Mouse (Mus musculus) kidney, adult 2 months (tissue): Measurements from ENCODE around the gene Gm10638. TPM values are rescaled to one million over a fixed set of nuclear protein-coding genes. Genes with fewer than 3 reads are reported as not detected.

Source experiments
- DNase-seq: peaks from one replicate; pipeline ENCODE4 v3.0.0; 2021
- H3K27ac ChIP-seq: fragments of 200-500 bp; 2 replicates; pipeline ENCODE4 v1.5.1; 2012; ENCODE audit warnings: low read depth, low read length, control low read depth, inconsistent platforms; ENCODE audit not compliant: insufficient read depth
- H3K27me3 ChIP-seq: fragments of 200-500 bp; replicated peaks from 2 replicates; pipeline ENCODE4 v1.6.1; 2012; ENCODE audit warnings: mild to moderate bottlenecking, moderate library complexity, low read length, inconsistent platforms; ENCODE audit not compliant: control insufficient read depth, insufficient read depth
- H3K36me3 ChIP-seq: fragments of 200-500 bp; 2 replicates; pipeline ENCODE4 v1.6.1; 2012; ENCODE audit warnings: mild to moderate bottlenecking, moderate library complexity, low read length, inconsistent platforms; ENCODE audit not compliant: control insufficient read depth, insufficient read depth
- H3K4me1 ChIP-seq: fragments of 200-500 bp; 2 replicates; pipeline ENCODE4 v1.6.1; 2011; ENCODE audit warnings: low read length; ENCODE audit not compliant: control insufficient read depth, insufficient read depth
- H3K4me3 ChIP-seq: fragments of 200-500 bp; 2 replicates; pipeline ENCODE4 v1.5.1; 2011; ENCODE audit warnings: mild to moderate bottlenecking, low read depth, low read length, control low read depth; ENCODE audit not compliant: insufficient read depth
- CTCF ChIP-seq: fragments of 200-500 bp; conservative IDR thresholded peaks from 2 replicates; pipeline ENCODE4 v1.5.1; 2011; ENCODE audit warnings: low read depth, mild to moderate bottlenecking, control low read depth, low read length, moderate library complexity, mixed read lengths; ENCODE audit not compliant: insufficient read depth, insufficient read length
- POLR2A ChIP-seq: fragments of 200-500 bp; IDR thresholded peaks from one replicate; pipeline ENCODE4 v1.6.1; 2011; ENCODE audit warnings: low read depth, low read length, control low read depth
- WGBS: fragments of 180-500 bp; shearing (Covaris S2); methylation state at CpG from one replicate; pipeline ENCODE4 v1.1.7; 2018; 5-methylcytosine and 5-hydroxymethylcytosine counted together
- polyA plus RNA-seq: library from polyadenylated mRNA; depleted of rRNA; stranded (reverse); fragments of >200 nt; gene quantifications from 2 replicates; pipeline ENCODE4 v1.2.3, GENCODE M21; 2012; rRNA removed

Gene Gm10638
- 1.5 and 2.2 TPM in 2 replicates for polyA plus RNA-seq

DNA sequence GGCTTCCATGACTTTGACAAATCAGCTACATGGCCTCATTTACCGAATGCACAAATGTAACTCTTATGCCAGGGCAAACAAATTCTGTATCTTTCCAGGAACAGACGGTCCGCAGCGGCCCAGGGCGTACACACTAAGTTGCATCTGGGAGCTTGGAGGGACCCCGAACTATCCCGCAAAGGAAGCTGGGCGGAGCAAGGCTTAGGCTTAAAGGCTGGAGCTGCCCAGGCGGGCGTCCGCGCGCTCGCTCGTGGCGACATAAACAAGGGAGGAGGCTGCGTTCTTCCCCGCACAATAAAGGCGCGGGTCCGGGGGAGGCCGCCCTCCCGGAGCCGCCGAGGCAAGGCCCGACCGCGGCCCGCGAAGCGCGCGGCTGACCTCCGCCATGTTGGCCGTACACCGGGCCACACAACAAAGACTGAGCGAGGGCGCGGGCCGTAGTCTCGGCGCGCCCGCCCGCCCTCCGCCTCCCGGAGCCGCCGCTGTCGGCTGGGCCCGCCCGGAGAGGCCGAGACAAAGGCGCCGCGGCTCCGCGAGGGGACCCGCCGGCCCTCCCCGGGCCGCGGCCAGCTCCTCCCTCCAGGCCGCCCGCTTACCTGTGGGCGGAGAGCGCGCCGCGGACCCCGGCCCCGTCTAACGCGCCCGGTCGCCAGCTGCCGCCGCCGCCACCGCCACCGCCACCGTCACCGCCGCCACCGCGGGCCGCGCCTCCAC, at the start of gene Gm10638, which contains the start of gene Siah1a:
TSS of gene Gm10638 (plus strand) at position 479 of the 714 bp plus-strand sequence.
TSS of gene Siah1a (minus strand) at position 714 of the 714 bp plus-strand sequence.
- H3K27ac ChIP-seq, result peak within 1 kb of the TSS; percentile 91
- H3K4me1 ChIP-seq, result peaks cover 18% of the 10 kb centered on the region; the same call in 1 of the 2 replicates
- no peaks in the 10 kb centered on the region for H3K36me3 ChIP-seq
- peak; percentile 78 for DNase-seq
- peak within 1 kb of the TSS; percentile 76 for H3K4me3 ChIP-seq
- no peaks in the 10 kb centered on the region for H3K27me3 ChIP-seq
- WGBS, result under 1% methylated on average over 52 of the region's 88 CpGs
- TF ChIP-seq POLR2A, result no peak
- TF ChIP-seq CTCF, result no peak

DNA sequence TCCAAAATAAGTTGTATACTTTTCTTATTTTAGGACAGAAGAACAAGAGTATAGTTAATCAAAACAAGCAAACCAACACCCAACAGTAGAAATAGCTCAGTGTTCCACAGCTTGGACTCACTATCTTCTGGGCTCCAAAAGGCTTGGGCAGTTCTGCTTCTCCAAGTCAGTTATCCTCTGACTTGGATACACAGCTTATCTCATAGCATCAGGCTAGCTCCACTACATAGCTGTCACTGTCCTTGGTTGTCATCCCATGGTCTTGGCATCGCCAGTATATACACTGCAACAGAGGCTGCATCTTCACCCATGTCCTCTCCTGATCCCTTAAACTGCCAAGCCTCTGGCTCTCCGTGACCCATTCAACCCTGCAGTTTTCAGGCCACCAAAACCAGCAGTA, 49.8 kb upstream of the Gm10638 start:
- H3K4me1 ChIP-seq, result 0 out of 2 replicates have a peak, but pooled peaks cover 3% of the 10 kb centered on the region
- no peaks in the 10 kb centered on the region for H3K27me3 ChIP-seq
- H3K27ac ChIP-seq, result no peak overlapping the region
- WGBS, result 95% methylated on average over 2 of the region's 2 CpGs
- peaks cover 2% of the 10 kb centered on the region; the same call in 1 of the 2 replicates for H3K36me3 ChIP-seq
- DNase-seq, result no peak
- H3K4me3 ChIP-seq, result no peak overlapping the region
- no peak for TF ChIP-seq CTCF

DNA sequence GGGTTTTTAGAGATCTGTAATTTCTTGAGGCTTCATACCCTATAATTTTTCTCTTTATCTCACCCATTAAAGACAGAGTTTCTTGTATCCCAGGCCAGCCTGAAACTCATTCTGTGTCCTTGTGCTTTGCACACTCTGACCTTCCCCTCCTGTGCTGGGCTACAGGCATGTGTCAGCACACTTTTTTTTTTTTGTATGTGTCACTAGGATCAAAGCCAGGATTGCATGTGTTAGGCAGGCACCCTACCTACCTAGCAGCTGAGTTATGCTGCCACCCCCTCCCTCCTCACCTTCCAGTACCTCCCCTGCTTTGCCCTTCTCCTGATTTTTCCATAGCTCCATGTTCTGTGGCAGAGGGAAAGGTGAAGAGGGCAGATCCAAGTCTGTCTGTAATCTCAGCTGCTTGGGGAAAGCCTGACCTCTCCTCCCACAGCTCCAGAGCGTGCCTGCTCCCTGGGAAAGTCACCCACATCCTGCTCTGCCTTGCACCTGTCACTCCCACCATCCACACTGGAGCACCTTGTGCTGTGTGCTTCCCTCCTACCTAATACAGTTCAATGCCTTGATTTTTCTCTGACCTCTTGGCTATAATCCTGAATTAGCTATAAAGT, 46.6 kb upstream of the Gm10638 start:
- DNase-seq, result peak; percentile 8
- no peak overlapping the region for H3K27ac ChIP-seq
- H3K36me3 ChIP-seq, result no peaks in the 10 kb centered on the region; the same call in 1 of the 2 replicates
- H3K27me3 ChIP-seq, result no peaks in the 10 kb centered on the region
- H3K4me1 ChIP-seq, result 0 out of 2 replicates have a peak, but pooled peaks cover 3% of the 10 kb centered on the region
- no peak overlapping the region for H3K4me3 ChIP-seq
- TF ChIP-seq POLR2A, result no peak
- TF ChIP-seq CTCF, result no peak
- 56% methylated on average over 1 of the region's 1 CpGs for WGBS

DNA sequence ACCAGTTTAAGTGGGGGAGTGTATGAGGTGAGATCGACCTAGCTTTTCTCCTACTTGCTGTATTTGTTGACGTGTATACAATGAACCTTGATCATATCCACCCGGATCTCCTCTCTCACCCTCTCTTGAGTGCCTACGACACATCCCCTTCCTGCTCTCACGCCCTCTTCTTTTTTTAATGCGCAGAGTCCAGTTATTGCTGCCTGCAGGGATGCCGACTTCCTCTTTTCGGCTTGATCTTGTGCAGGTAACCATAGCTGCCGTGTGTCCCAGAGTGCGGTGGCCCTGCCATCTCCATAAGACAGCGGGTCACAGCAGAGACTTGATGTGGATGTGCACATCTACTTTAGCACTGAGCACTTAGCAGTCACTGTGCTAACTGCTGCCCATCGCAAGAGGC, 46.0 kb upstream of the Gm10638 start:
- WGBS, result 72% methylated on average over 12 of the region's 12 CpGs
- no peaks in the 10 kb centered on the region; the same call in 1 of the 2 replicates for H3K36me3 ChIP-seq

DNA sequence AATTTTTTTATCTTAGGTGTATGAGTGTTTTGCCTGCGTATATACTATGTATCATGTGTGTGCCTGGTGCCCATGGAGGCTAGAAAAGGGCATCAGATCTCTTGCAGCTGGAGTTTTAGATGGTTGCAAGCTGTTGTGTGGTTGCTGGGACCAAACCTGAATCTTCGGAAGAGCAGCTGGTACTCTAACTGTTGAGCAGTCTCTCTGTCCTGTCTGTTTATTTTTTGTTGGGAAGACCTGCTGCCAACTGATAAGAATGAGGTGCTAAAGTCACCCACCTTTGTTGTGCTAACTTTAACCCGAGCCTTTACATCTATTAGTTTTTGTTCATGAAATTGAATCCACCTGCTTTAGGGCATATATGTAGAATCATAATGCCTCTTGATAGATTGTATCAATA, 43.0 kb upstream of the Gm10638 start:
- no peak for DNase-seq

More for the DNA sequence above, 46.0 kb upstream of the Gm10638 start:
- no peak for TF ChIP-seq CTCF
- TF ChIP-seq POLR2A, result no peak
- no peaks in the 10 kb centered on the region for H3K27me3 ChIP-seq
- DNase-seq, result no peak
- H3K4me1 ChIP-seq, result 0 out of 2 replicates have a peak, but pooled peaks cover 3% of the 10 kb centered on the region
- H3K4me3 ChIP-seq, result no peak overlapping the region
- H3K27ac ChIP-seq, result no peak overlapping the region

DNA sequence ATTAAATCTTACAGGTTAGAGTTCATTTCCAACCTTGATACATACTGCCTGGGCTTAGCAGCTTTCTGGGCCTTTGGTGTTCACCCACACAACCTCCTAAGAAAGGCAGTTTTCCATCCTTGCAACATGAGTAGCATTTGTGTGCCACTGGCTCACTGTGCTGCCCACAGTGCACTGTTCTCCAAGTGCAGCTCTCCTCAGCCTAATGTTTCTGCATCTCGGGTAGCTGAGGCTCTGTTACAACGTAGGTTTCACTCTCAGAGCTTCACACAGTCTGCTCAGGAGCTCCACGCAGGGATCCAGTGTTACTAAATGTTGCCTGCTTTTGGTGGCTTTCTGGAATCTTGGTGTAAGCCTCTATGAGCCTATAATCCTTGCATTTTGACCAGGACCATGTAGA, 40.2 kb upstream of the Gm10638 start:
- H3K27ac ChIP-seq, result no peak overlapping the region
- H3K27me3 ChIP-seq, result no peaks in the 10 kb centered on the region
- H3K4me3 ChIP-seq, result no peak overlapping the region
- TF ChIP-seq CTCF, result no peak
- DNase-seq, result no peak
- 76% methylated on average over 3 of the region's 3 CpGs for WGBS
- peaks cover 3% of the 10 kb centered on the region; the same call in 1 of the 2 replicates for H3K36me3 ChIP-seq
- H3K4me1 ChIP-seq, result no peaks in the 10 kb centered on the region

More for the DNA sequence above, 43.0 kb upstream of the Gm10638 start:
- Histone ChIP-seq H3K27ac (no peak overlapping the region), H3K36me3 (no peaks in the 10 kb centered on the region; the same call in 1 of the 2 replicates), H3K27me3 (no peaks in the 10 kb centered on the region), H3K4me1 (0 out of 2 replicates have a peak, but pooled peaks cover 3% of the 10 kb centered on the region), H3K4me3 (no peak overlapping the region)
- TF ChIP-seq POLR2A (no peak), CTCF (no peak)
- 96% methylated on average over 3 of the region's 3 CpGs for WGBS

DNA sequence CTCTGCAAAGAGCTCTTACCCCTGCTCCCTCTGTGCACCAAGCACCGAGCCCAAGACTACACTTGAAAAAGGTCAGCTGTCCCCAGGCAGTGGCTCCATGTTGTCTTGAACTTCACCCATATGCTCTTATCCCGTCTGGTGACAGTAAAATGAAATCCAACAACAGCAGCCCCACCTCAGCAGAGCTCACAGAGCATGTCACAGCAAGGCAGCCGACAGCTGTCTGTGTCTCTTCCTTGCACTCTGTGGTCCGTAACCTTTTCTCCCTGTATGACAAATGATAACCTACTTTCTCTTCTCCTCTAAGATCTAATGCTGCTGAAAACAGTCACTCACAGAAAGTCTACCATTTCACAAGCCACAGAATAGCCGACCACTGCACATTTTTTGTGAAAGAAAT, 38.7 kb upstream of the Gm10638 start:
- Histone ChIP-seq H3K27ac (no peak overlapping the region), H3K36me3 (peaks cover 3% of the 10 kb centered on the region; the same call in 1 of the 2 replicates), H3K4me3 (no peak overlapping the region), H3K4me1 (no peaks in the 10 kb centered on the region), H3K27me3 (no peaks in the 10 kb centered on the region)
- no peak for TF ChIP-seq CTCF
- TF ChIP-seq POLR2A, result no peak
- no peak for DNase-seq
- WGBS, result 72% methylated on average over 5 of the region's 5 CpGs
